Mouse (Mus musculus): Measurements from ENCODE around the gene Snurf.

The Snurf gene

GRCm38 (mm10) chr7:60004606-60005330, at the start of gene Snurf, which contains the start of gene Gm38393:
Gene Snurf (minus strand): TSS chr7:60005049.
Gene Gm38393 (minus strand): TSS chr7:60005064.
- DNase-seq (ENCODE audit: low spot score): peak; percentile 30

GRCm38 (mm10) chr7:60047481-60048201, 42.8 kb upstream of the Snurf start:
- no peak for DNase-seq (ENCODE audit: low spot score)

GRCm38 (mm10) chr7:60013186-60013585, 8.3 kb upstream of the Snurf start:
- DNase-seq (ENCODE audit: low spot score): no peak

- no peak for DNase-seq (ENCODE audit: low spot score)
Measured at GRCm38 (mm10) chr7:60007727-60008360, 3.0 kb upstream of the Snurf start.

- DNase-seq (ENCODE audit: low spot score): no peak
Measured at GRCm38 (mm10) chr7:60006262-60006661, 1.4 kb upstream of the Snurf start.

GRCm38 (mm10) chr7:60003921-60004605, 786 bp downstream of the Snurf start:
- DNase-seq (ENCODE audit: low spot score): peak; percentile 52

GRCm38 (mm10) chr7:60003006-60003865, 1.6 kb downstream of the Snurf start:
- peak; percentile 1 for DNase-seq (ENCODE audit: low spot score)

GRCm38 (mm10) chr7:59978646-59979045, 26.2 kb downstream of the Snurf start:
- DNase-seq (ENCODE audit: low spot score): no peak
